Mouse (Mus musculus) olfactory bulb, adult 2 months (tissue): ENCODE data around the gene Pgbd1.
"Not testable (repeated sequence)": the region's sequence is repeated elsewhere in the genome, so short reads cannot be mapped to it uniquely, and the experiment has no call there.

Experiments used
- CTCF ChIP-seq: fragments of 200-500 bp; IDR thresholded peaks from 2 replicates; pipeline ENCODE4 v1.5.1; 2012; ENCODE audit warnings: low read depth, mild to moderate bottlenecking, low read length, moderate library complexity; ENCODE audit not compliant: insufficient read depth
- POLR2A ChIP-seq: fragments of 200-500 bp; IDR thresholded peaks from 2 replicates; pipeline ENCODE4 v1.6.1; 2012; ENCODE audit warnings: mild to moderate bottlenecking, low read depth, low read length, moderate library complexity; ENCODE audit not compliant: insufficient read depth

- TF ChIP-seq POLR2A, CTCF: not testable (repeated sequence)
Measured at GRCm38 (mm10) chr13:21396048-21396447, 44.8 kb downstream of the Pgbd1 start.
